Mouse (Mus musculus) thymus, postnatal 14 days (tissue): ENCODE results near the gene Scarb1.
"Not testable (repeated sequence)": the region's sequence is repeated elsewhere in the genome, so short reads cannot be mapped to it uniquely, and the experiment has no call there.

Experiments used
- DNase-seq: peaks from one replicate; pipeline ENCODE4 v3.0.0; 2021

Gene Scarb1

DNA sequence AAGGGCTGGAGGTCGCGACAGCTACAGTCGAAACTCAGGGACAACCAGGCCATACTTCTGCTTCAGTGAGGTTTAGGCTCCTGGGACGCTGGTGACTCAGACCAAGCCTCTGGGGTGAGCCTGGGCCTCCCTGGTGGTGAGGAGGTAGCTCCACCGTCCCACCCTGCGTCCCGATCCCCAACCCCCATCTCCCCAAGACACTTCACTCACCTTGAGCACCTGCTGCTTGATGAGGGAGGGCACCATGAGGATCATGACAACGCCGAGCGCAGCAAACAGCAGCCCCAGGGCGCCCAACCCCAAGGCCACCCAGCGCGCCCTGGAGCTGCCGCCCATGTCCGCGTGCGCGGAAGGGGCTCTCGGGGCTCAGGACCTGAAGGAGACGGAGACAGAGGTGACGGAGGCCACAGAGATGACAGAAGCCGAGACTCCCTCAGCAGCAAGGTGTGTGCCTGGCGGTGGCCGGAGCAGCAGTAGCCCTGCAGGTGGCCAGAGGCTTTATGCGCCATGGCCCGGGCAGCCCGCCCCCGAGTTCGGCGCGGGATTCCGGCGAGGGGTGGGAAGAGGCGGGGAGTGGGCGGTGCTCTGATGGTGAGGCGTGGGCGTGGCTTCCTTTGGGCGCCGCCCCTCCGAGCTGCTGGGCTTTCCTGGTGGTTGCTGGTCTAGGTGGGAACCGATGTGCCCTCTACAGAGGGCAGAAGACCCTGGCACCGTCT, at the start of gene Scarb1:
Gene Scarb1, minus strand, starts transcription at position 548 of the 716 bp plus-strand sequence.
- peak; percentile 90 for DNase-seq

DNA sequence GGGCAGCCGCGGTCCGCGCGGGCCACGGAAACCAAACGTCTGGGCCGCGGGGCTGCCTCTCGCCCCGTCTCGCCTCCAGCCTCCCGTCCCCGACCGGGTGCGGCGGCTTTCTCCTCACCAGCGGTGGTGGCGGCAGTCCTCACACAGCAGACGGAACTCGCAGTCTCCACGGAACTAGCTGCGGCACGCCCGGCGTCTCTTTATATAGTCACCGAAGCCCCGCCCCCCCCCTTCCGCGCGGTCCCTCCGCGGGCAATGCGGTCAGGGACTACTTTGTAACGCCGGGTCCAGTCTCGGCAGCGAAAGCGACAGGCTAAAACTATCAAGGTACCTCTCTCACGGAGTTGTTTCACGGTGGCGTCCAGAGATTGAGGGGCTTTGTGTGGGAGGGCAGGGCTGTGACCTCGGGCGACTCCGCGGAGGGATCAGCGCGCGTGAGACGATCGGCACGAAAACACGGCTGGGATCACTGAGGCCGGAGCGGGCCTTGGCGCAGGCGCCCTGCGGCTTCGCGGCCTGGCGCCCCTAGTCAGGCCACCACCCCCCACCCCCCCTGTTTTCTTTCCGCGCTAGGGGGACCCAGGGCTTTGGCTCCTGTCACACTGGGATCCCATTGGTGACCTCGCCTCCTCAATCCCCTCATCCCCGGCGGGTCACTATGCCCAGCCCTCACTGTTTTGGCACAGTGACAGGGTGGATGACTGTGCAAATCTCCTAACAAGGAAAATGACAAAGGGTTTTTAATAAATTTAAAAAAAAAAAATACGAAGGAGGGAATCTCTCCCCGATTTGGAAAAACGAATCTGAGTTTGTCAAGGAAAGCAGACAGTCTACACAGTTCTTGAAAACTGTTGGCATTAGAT, 48.9 kb upstream of the Scarb1 start, which contains the start of gene Ubc:
Gene Ubc, minus strand, starts transcription at position 624 of the 863 bp plus-strand sequence.
- peak; percentile 89 for DNase-seq

DNA sequence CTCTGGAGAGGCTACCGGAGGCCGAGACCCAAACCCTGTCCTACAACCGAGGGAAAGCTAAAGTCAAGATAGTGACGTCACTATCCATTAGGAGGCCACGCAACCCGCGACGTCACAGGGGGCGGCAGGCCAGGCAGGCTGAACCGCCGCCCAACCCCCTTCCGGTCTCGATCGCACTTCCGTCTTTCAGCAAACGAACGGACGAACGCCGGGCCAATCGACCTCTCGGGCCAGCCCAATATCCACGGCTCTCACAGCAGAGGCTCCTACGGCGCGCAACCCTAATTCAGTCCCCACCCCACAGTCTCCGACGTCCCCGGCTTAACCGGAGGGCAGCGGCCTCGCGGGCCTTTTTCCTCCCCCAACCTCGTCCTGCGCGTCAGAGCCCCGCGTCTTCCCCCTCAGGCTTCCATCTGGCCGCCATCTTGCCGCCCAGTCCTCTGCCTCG, 48.3 kb upstream of the Scarb1 start, which contains the start of gene Gm10382:
Gene Gm10382, plus strand, starts transcription at position 192 of the 448 bp plus-strand sequence.
- DNase-seq: peak; percentile 86

DNA sequence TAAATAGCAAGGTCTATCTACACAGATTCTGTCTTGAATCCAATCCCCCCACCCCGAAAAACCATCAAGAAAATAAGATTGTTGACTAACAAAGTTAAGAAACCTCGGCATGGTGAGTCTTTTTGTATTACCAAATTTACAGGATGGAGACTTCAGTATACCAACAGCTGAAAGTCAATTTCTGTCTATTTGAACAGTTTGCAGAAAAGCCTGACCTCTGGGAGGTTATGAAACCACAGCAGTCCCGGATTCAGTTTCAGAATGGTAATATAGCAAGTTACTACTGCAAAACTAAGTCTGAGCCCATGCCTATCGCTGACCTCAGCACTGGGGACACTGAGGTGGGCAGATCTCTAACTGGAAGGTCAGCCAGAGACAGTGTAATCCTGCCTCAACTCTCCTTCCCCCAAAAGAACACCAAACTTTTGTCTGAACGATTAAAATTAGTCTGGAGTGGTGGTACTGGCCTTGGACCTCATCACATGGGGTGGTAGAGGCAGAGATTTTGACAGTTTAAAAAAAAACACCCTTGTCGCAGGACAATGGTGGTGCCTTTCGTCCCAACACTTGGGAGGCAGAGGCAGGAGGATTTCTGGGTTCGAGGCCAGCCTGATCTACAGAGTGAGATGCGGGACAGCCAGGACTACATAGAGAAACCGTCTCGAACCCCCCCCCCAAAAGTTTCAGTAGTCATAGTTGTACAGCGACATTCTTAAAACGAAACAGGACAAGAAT, 47.6 kb upstream of the Scarb1 start:
- DNase-seq: no peak

DNA sequence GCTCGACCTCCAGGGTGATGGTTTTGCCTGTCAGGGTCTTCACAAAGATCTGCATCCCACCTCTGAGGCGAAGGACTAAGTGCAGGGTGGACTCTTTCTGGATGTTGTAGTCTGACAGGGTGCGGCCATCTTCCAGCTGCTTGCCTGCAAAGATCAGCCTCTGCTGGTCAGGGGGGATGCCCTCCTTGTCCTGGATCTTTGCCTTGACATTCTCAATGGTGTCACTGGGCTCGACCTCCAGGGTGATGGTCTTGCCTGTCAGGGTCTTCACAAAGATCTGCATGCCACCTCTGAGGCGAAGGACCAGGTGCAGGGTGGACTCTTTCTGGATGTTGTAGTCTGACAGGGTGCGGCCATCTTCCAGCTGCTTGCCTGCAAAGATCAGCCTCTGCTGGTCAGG, 46.4 kb upstream of the Scarb1 start:
- not testable (repeated sequence) for DNase-seq

DNA sequence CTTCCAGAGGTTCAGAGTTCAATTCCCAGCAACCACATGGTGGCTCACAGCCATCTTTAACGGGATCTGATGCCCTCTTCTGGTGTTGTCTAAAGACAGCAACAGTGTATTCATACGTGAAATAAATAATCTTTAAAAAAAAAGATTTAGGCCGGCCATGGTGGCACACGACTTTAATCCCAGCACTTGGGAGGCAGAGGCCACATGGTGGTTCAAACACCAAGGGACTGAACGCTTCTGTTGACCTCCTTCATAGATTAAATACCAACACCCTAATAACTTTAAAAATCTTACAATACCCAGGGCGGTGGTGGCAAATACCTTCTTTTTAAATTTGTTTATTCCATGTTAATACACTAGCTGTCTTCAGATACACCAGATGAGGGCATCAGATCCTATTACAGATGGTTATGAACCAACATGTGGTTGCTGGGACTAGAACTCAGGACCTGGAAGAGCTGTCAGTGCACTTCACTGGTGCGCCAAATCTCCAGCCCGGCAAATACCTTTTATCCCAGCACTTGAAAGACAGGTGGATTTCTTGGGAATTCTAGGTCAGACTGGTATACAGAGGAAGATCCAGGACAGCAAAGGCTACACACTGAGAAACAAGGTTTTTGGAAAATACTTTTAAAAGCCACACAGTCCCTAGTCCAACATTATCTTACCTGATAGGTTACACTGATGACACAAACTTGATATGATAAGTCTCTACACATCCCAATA, 44.5 kb upstream of the Scarb1 start:
- DNase-seq: no peak

DNA sequence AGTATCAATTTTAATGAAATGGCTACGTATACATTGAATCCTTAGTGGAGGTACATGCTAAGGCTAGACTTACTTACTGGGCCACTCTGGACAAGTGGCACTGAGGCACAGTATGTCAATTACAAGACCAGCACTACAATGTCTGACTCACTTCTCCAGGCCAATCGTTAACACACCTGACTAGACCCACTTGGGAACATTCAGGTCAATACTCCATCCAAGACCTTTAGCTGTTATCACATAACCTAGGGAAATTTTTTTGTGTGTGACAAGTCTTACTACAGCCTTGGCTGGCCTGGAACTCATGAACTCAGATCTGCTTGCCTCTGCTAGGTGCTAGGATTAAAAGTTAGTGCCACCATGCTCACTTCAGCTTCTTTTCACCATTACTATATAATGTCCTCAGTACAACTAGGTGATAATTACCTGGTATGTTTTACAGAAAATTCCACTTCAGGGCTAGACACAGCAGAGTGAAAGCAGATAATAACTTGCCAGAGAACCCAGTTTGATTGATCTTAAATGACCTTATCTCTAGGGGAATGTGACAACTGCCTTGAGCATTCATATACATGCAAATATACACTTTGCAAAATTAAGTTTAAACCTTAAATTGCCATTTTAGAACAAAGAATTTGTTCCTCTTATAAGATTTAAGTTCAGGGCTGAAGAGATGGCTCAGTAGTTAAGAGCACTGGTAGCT, 43.8 kb upstream of the Scarb1 start:
- no peak for DNase-seq

DNA sequence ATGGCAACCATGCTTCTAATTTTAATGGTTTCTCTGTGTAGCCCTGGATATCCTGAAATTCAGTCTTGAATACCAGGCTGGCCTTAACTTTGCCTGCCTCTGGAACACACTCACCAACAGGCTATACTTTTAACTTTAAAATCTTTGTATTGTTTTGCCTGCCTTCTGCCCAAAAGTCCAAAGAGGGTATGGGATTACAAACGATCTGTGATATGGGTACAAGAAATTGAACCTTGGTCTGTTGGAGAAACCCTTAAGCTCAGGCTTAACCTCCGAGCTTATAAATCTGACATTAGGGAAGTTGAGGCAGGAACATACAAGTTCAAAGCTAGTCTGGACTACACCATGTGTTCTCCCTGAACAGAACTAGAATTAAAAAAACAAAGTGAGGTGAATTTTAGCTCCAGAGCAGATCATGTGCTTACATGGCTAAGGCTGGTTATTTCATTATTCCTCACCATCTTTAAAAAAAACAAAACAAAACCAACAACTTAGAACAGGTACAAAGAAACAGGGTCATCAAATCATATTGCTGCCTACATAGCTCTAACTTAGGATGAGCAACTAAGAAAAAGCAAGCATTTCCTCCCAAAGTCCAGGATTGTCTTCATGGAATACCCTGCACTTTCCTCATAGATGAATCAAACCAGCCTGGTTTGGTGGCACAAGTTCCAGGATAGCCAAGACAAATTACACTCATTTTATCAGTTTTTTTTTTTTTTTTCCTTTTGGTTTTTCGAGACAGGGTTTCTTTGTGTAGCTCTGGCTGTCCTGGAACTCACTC, 42.9 kb upstream of the Scarb1 start:
- DNase-seq: no peak

DNA sequence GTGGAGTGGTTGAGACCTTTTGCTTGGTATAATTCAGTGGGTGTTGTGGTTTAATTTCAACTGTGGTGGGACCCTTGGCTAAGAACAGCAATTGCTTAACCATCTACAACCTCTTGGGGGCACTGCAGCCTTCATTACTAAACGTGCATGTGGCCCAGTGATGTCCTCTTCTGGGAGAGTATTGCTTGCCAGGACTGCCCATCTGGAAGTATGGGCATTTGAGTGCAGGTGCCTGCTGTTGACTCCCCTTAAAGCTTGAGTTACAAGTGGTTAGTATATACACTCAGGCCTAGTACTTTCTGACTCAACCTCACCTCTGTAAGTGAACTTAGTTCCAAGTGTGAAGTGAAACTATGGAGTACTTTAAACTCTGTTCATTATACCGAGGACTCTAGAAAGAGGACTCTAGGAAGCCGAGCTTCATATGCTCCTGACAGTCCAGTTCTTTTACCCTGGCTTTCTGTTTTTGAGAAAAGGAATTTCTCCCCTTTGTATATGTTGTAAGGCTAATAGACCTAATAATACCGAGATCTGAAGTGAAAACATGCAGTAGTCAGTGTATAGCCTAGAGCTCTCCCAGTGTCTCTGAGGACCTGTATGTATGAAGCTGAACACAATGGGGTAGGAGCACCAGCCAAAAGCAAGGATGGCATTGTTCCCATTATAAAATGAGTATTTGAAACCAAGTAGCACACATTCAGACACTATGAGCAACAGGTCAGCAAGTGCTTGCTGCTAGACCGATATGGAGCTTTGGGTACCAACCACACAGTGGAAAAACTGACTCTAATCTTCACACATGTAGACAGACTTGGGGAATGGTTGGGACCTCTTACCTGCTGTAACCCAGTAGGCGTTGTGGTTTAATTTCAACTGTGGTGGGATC, 42.0 kb upstream of the Scarb1 start:
- DNase-seq: peak; percentile 66

DNA sequence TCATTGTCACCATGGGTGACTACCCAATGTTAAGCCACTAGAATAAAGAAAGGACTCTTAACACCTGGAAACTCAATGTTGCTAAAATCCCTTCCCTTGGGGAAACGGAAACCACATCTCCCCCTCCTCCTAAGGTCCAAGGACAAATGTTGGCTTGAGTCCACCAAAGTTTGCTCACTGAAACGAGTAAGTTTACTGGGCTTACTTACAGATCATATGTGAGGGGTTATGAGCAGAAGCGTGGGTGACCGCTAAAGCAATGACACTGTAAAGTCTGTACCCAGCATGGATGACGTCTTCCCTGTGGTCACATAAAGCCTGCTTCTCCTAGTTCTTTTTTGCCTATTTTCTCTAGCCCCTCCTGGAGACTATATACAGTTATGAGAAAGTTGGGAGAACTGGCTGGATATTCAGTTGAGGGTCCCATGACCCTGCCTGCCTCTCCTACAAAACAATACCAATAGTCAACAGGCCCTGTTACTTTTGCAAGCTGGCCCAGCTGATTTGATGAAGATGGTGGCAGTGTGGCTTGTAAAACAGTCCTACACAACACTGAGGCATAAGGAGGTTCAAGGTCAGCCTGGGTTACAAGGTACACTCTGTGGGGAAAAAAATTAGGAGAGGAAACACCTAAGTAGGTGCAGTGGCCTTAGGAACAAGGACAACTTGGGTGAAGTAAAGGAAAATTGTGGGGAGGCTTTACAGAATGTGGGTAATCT, 41.2 kb upstream of the Scarb1 start:
- DNase-seq: no peak

DNA sequence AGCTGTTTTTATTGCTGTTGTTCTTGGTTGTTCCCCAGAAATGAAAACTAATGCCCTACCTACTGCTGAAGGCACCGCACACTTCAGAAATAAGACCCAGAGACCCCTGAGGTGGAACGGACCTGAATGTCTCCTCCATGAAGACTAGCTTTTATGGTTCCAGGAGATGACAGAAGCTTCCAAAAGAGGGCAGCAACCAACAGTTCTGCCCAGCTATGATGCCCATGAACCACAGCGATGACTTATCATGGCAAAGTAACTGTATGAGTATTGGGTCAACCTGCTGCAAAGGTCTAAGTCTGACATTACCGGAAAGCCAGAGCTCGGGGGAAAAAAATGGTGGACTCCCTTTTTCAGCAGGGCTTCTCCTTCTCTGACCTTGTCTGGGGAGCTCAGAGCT, 38.0 kb upstream of the Scarb1 start:
- DNase-seq: no peak

DNA sequence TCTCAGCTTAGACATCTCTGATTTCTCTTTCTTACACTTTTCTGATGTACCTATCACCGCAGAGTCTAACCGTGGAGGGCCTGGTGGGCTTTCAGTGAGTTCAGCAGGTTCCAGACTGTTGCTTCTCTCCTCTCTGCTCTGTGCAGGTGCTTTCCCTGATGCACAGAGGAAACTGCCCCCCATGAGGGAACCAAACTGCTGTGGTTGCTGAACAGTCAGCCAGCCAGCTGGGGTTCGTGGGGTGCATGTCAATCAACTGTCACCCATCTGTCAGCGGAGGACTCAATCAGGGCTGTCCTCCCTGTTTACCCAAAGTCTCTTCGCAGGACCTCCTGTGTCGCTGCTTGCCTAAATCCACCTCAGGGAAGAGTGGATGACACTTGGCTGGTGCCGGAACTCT, 36.3 kb upstream of the Scarb1 start:
- DNase-seq: peak; percentile 75

DNA sequence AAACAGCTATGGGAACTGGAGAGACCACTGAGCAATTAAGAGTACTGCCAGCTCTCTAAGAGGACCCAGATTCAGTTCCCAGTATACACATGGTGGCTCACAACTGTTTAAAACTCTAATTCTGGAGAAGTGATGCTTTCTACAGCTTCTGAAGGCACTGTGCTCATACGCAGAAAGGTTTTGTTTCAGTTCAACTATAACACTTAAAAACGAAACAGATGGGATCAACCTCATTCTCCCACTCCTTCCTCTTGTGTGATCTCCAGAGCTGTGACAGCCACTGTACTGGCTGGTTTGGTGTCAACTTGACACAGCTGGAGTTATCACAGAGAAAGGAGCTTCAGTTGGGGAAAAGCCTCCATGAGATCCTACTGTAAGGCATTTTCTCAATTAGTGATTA, 35.0 kb upstream of the Scarb1 start:
- no peak for DNase-seq

DNA sequence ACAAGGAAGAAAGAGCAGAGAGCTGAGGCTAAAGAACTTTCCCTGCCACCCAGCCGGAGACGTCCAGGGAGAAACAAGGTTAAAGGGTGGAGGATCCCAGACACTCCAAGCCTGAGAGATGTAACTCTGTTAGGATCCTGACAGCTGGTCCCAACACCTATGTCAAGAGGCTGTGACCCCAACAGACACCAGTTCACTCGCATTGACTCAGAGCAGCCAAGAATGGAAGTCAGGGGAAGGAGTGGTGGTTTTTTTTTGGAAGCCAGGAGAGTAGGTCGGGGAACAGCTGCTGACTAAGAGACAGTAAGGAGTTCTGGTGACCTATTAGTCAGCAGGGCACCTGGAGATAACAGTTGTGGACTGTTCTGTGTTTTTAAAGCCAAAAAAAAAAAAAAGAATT, 31.1 kb upstream of the Scarb1 start:
- DNase-seq: no peak

DNA sequence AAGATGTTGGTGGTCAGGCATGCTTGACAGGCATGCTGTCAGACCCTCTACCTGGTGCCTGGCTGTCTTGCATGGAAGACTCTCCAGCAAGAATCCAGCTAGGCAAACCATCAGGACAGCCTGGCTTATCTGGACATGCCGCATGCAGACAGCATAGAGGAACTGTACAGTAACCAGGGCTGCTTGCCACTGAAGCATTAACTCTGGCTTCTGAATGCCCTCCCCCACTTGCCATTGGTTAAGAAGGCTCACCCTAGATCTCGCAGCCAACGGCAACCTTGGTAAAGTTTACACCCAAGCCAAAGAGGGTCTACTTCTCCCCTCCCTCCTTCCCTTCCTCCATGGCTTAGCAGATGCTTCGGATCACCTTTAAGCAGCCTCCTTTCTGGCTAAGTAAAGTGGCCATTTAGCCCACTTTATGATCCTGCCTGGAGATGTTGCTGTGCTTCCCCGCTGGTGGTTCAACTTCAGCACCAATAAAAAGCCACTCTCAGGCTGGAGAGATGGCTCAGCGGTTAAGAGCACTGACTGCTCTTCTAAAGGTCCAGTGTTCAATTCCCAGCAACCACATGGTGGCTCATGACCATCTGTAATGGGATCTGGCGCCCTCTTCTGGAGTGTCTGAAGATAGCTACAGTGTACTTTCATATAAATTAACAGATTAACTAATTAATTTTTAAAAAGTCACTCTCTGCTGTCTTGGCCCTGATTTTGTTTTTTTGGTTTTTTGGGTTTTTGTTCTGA, 30.2 kb upstream of the Scarb1 start:
- no peak for DNase-seq

DNA sequence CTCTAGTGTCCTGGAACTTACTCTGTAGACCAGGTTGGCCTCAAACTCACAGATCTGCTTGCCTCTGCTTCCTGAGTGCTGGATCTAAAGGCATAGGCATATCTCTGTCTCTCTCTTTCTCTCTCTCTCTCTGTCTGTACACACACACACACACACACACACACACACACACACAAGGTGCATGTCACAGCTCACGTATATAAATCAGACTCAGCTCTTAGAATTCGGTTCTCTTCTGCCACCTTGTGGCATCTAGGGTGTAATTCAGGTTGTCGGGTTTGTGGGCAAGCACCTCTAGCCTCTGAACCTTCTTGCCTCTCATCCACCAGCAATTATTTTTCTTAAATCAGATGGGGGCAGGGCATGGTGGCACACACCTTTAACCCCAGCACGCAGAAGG, 27.7 kb upstream of the Scarb1 start:
- peak; percentile 74 for DNase-seq

DNA sequence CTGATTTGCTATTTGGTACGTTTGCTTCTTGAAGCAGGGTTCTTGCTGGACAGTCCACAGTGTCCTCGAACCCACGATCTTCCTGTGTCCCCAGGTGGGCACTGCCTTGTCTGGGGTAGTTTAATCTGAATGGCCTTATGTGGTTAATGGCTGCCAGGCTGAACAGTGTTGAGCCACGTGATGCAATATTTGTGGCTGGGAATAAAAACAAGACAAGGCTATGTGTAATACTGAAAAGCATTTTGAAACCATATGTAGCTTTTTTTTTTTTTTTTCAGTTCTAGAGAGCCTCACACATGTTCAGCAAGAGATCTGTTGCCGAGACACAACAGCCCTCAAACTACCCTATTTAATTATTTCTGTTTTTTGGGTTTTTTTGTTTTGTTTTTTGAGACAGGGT, 27.3 kb upstream of the Scarb1 start:
- DNase-seq: no peak

DNA sequence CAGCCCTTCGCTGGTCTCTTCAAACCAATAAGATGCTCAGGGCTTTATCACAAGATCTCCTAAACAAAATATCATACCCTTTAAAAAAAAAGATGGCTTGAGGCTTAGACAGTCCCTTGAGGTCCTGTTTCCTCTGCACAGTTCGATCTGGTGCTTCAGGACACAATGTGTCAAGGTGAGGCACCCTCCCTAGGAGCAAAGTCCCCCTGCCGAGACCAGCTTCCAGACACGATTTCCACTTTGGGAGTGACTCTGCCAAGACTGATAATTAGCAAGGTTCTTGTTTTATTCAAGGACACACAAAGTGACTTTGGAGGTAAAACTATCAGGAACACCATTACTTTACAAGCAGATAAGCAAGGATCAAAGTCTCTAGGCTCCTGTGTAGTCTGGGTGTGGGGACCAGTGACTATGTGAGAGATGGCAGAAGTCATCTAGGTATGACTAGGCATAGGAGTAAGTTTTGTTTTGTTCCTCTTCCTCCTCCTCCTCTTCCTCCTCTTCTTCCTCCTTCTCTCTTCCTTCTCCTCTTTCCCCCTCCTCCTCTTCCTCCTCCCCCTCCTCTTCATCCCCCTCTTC, 24.0 kb upstream of the Scarb1 start:
- no peak for DNase-seq
